In the genomic region with DNA sequence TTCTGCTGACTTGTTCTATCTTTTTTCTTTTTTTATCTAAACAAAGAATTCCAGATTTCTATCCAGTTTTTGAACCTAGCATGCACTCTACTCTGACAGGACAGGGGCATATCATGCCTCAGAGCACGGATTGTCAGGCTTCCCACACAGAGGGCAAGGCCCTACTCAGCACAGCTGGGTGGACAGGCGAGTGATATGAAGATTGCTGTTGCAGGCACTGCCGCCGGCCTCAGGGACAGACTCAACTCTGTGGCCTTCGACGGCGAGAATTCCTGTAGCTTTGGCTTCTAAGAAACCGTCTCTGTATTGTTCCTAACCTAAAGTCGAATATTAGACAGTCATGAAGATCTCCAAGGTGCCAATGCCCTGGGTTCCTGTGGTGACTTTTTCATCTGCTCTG, we compare ENCODE assay signal across 10 mouse cellular contexts. TPM values are rescaled to one million over a fixed set of nuclear protein-coding genes. Genes with fewer than 3 reads are reported as not detected.
DNase-seq lines count a peak whose midpoint lies in the region; ATAC-seq lines count a peak whose summit lies in the region.
"Had no signal": no experiment of that assay in that cellular context is flagged by ENCODE, and none has a peak within 500 bp of the region (broad histone marks: within the 10 kb centered on the region; RNA-seq: fewer than 3 reads in every experiment).

No protein-coding gene starts in this region.

- no peak overlapping the region for H3K4me3 ChIP-seq in embryonic facial prominence, embryonic 10.5 days
- H3K4me3 ChIP-seq in embryonic facial prominence, embryonic 14.5 days (ENCODE audit: low read depth, low read length), result no peak overlapping the region
- H3K4me3 ChIP-seq in limb, embryonic 13.5 days, result no peak overlapping the region

- WGBS in embryonic facial prominence, embryonic 10.5 days, result 81% methylated on average over 9 of the region's 9 CpGs
- 55% methylated on average over 9 of the region's 9 CpGs for WGBS in embryonic facial prominence, embryonic 14.5 days
- WGBS in limb, embryonic 13.5 days, result 77% methylated on average over 9 of the region's 9 CpGs

- no peaks in the 10 kb centered on the region for H3K27me3 ChIP-seq in embryonic facial prominence, embryonic 10.5 days (replicated peaks; ENCODE audit: low read depth, poor library complexity, severe bottlenecking)
- no peaks in the 10 kb centered on the region for H3K27me3 ChIP-seq in embryonic facial prominence, embryonic 14.5 days (replicated peaks; ENCODE audit: control insufficient read depth, insufficient read depth, low read length)
- no peaks in the 10 kb centered on the region for H3K27me3 ChIP-seq in limb, embryonic 13.5 days

- no peak overlapping the region for H3K4me2 ChIP-seq in embryonic facial prominence, embryonic 14.5 days (ENCODE audit: low read depth, low read length)
- H3K4me2 ChIP-seq in limb, embryonic 13.5 days (replicated peaks), result no peak overlapping the region

- no peaks in the 10 kb centered on the region for H3K9me3 ChIP-seq in embryonic facial prominence, embryonic 10.5 days
- no peaks in the 10 kb centered on the region for H3K9me3 ChIP-seq in embryonic facial prominence, embryonic 14.5 days (ENCODE audit: control insufficient read depth, low read length)
- no peaks in the 10 kb centered on the region for H3K9me3 ChIP-seq in limb, embryonic 13.5 days

- no peaks in the 10 kb centered on the region for H3K36me3 ChIP-seq in embryonic facial prominence, embryonic 10.5 days (replicated peaks)
- no peaks in the 10 kb centered on the region for H3K36me3 ChIP-seq in embryonic facial prominence, embryonic 14.5 days (ENCODE audit: control insufficient read depth, insufficient read depth, low read length)
- H3K36me3 ChIP-seq in limb, embryonic 13.5 days, result no peaks in the 10 kb centered on the region

- H3K9ac ChIP-seq in embryonic facial prominence, embryonic 14.5 days (ENCODE audit: low read depth, low read length), result no peak overlapping the region
- no peak overlapping the region for H3K9ac ChIP-seq in limb, embryonic 13.5 days

- peak; percentile 37 to 47 for DNase-seq in kidney, postnatal 4 days
- no peak for DNase-seq in kidney, adult 8-10 months
- DNase-seq in embryonic facial prominence, embryonic 10.5 days (ENCODE audit: low spot score), result no peak
- no peak for DNase-seq in embryonic facial prominence, embryonic 14.5 days (ENCODE audit: low spot score)
- DNase-seq in thymus, postnatal 0 days (ENCODE audit: low spot score), result no peak
- DNase-seq in urinary bladder, postnatal 10 days (ENCODE audit: low spot score), result no peak
- DNase-seq: cerebellum, postnatal 14 days; retina, postnatal 1 day had no signal

- peak overlapping the region; percentile 61 for H3K27ac ChIP-seq in embryonic facial prominence, embryonic 10.5 days (replicated peaks)
- peak overlapping the region; percentile 93 for H3K27ac ChIP-seq in embryonic facial prominence, embryonic 14.5 days (replicated peaks; ENCODE audit: low read depth, low read length)
- peak overlapping the region; percentile 86 for H3K27ac ChIP-seq in limb, embryonic 13.5 days

- peak; percentile 55 for ATAC-seq in embryonic facial prominence, embryonic 14.5 days (ENCODE audit: low read depth)
- no peak for ATAC-seq in limb, embryonic 13.5 days (ENCODE audit: low FRiP score, low read depth)
- ATAC-seq: hindbrain, embryonic 16.5 days had no signal

- H3K4me1 ChIP-seq in embryonic facial prominence, embryonic 10.5 days, result peaks cover 4% of the 10 kb centered on the region; the same call in 1 of the 2 replicates
- H3K4me1 ChIP-seq in embryonic facial prominence, embryonic 14.5 days (ENCODE audit: control insufficient read depth, insufficient read depth, low read length), result peaks cover 19% of the 10 kb centered on the region
- peaks cover 22% of the 10 kb centered on the region for H3K4me1 ChIP-seq in limb, embryonic 13.5 days

RNA-seq across cellular contexts. Expression of gene Col6a2, which starts 20.0 kb away (rescaled TPM):
- polyA plus RNA-seq in embryonic facial prominence, embryonic 10.5 days (2016; fragmentation: Nextera tagmentation; extraction: Ambion mirVana), result 6.5 and 11.8 TPM in 2 replicates
- polyA plus RNA-seq in embryonic facial prominence, embryonic 14.5 days (2014; fragmentation: Nextera tagmentation; extraction: Ambion mirVana), result 243 TPM in 2 replicates
- polyA plus RNA-seq in limb, embryonic 13.5 days (2015; fragmentation: Nextera tagmentation; extraction: Ambion mirVana), result 126 and 128 TPM in 2 replicates
- polyA plus RNA-seq in thymus, postnatal 0 days (2015; fragmentation: Nextera tagmentation; extraction: Ambion mirVana), result 21.6 and 24.7 TPM in 2 replicates

Comparison
In these comparisons a context has a peak if more than half of its experiments do, and no peak if none do; other contexts are left out.
1. DNase-seq: peak in kidney, postnatal 4 days (2 of 2); none in kidney, adult 8-10 months (0 of 2), embryonic facial prominence, embryonic 10.5 days (single experiment), embryonic facial prominence, embryonic 14.5 days (single experiment), thymus, postnatal 0 days (single experiment) and urinary bladder, postnatal 10 days (single experiment).
2. Peak in every context shown above with its lines, with median percentiles within 50 percentile points of each other: H3K27ac ChIP-seq.